Mouse (Mus musculus) neural tube, embryonic 12.5 days (tissue): Measurements from ENCODE around the gene Mal. TPM values are rescaled to one million over a fixed set of nuclear protein-coding genes. Genes with fewer than 3 reads are reported as not detected.

Experiments used
- polyA plus RNA-seq: library from polyadenylated mRNA; unstranded; fragments of >200 nt; fragmentation: Nextera tagmentation; extraction: Ambion mirVana; gene quantifications from 2 replicates; pipeline ENCODE4 v1.2.1, GENCODE M21; 2016

Gene Mal
- polyA plus RNA-seq, 1 experiment from 2014 or later, result 0.96 TPM

Other genes with a start within 250 kb of the Mal start
- gene Gpat2, start 231.5 kb downstream of the Mal start, polyA plus RNA-seq, result 0.14 TPM in 2 replicates
- gene Fahd2a, start 212.1 kb downstream of the Mal start, polyA plus RNA-seq, result 26.3 and 29.2 TPM in 2 replicates
- 1.6 TPM in 2 replicates for gene Kcnip3, start 134.6 kb downstream of the Mal start, polyA plus RNA-seq
- gene Prom2, start 115.2 kb downstream of the Mal start, polyA plus RNA-seq, result 0.32 and 0.60 TPM in 2 replicates
- 8.6 and 9.5 TPM in 2 replicates for gene Zfp661, start 69.6 kb downstream of the Mal start, polyA plus RNA-seq
- 149 and 151 TPM in 2 replicates for gene Mrps5, start 69.5 kb downstream of the Mal start, polyA plus RNA-seq
- 1.0 and 1.1 TPM in 2 replicates for gene Mall, start 73.2 kb upstream of the Mal start, polyA plus RNA-seq
- gene Nphp1, start 132.2 kb upstream of the Mal start, polyA plus RNA-seq, result 21.3 and 24.6 TPM in 2 replicates
- gene Mtln, start 135.8 kb upstream of the Mal start, polyA plus RNA-seq, result 26.6 and 26.7 TPM in 2 replicates
- gene Bub1, start 175.2 kb upstream of the Mal start, polyA plus RNA-seq, result 45.3 and 48.6 TPM in 2 replicates
- gene Acoxl, start 182.2 kb upstream of the Mal start, polyA plus RNA-seq, result not detected in 2 replicates